Mouse (Mus musculus): ENCODE measurements around the gene Nck2. TPM values are rescaled to one million over a fixed set of nuclear protein-coding genes. Genes with fewer than 3 reads are reported as not detected.
A peak's percentile ranks its signal among the peaks of the same experiment; 100 is the strongest.

Nck2 gene
- polyA plus RNA-seq, 1 experiment: not detected

- TF ChIP-seq CTCF (IDR thresholded peaks at IDR 0.05; ENCODE audit: insufficient read depth, low read depth, low read length) (no peak), POLR2A (IDR thresholded peaks at IDR 0.05; ENCODE audit: insufficient read depth, low read depth, low read length) (no peak)
- H3K4me1 ChIP-seq (ENCODE audit: control insufficient read depth, insufficient read depth, low read length): peaks cover 7% of the 10 kb centered on the region
- H3K4me3 ChIP-seq (ENCODE audit: insufficient read depth, low read depth, low read length): no peak overlapping the region
- H3K27ac ChIP-seq (ENCODE audit: insufficient read depth, low read depth, low read length): no peak overlapping the region
Observed at GRCm38 (mm10) chr1:43489311-43489710, 44.9 kb downstream of the Nck2 start.

DNA sequence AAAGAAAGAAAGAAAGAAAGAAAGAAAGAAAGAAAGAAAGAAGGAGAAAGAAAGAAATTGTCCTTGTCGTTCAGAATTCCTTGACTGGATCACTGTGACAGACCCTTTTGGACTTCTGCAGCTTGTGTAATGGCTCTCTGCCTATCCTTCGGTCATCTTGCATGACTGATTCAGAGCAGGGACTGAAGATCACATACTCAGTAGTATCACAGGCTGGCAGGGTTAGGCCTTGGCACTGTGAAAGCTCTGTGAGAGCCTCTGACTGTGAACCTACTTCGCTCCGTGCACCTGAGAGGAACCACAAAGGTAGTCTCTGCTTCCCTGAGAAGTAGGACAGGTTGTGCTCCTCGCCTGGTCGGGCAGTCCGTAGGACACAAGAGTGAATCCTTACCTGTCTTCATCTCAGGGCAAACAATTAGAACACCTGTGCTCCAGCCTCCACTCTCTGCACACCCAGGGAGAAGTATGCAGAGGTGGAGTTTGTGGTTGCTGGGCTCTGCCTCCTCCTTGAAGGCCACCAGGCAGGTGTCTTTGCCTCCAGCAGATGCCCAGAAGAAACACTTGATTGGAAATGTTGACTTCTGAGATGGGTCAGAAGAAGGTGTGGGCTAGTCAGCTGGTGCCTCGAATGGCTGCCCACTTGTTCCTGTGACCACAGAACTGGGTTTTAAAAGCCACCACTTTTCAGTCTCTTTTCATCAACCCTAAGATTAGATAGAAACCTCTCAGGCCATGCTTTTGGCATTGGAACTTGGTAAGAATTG lies 47.3 kb downstream of the Nck2 start:
- WGBS: 94% methylated on average over 8 of the region's 8 CpGs
- TF ChIP-seq POLR2A (IDR thresholded peaks at IDR 0.05; ENCODE audit: insufficient read depth, low read depth, low read length) (no peak), CTCF (IDR thresholded peaks at IDR 0.05; ENCODE audit: insufficient read depth, low read depth, low read length) (no peak)
- H3K4me3 ChIP-seq (ENCODE audit: insufficient read depth, low read depth, low read length): no peak overlapping the region
- H3K27ac ChIP-seq (ENCODE audit: insufficient read depth, low read depth, low read length): no peak overlapping the region
- H3K4me1 ChIP-seq (ENCODE audit: control insufficient read depth, insufficient read depth, low read length): peaks cover 7% of the 10 kb centered on the region

DNA sequence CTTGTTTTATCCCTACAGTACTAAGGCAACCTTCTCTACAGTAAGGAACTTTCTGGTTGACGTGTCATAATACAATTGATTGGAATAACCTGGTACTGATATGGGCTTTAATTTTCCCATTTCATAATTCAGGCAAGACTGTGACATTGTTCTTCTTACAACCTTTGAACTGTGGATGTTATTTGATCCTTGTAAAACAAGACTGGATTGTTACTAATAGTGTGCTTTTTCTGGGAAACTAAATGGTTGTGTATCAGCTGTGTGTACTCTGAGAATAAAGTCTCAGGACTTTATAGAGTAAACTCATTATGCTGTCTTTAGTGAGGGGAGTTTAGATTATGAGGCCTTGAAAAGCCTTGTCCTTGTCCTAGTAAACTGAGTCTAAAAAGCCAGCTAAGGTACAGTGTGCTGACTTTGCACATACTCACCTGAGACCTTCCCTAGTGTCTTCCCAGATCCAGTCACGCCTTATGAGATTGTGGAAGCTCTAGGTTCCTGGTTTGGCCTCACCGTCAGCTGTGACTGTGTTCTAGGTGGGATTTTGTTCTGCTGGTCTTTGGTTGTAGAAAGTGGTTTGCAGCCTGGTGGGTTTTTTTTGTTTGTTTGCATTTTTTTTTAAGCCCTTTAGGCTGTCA lies 48.5 kb downstream of the Nck2 start:
- TF ChIP-seq CTCF (IDR thresholded peaks at IDR 0.05; ENCODE audit: insufficient read depth, low read depth, low read length): no peak
- TF ChIP-seq POLR2A (IDR thresholded peaks at IDR 0.05; ENCODE audit: insufficient read depth, low read depth, low read length): no peak
- WGBS: 96% methylated on average over 3 of the region's 3 CpGs
- Histone ChIP-seq H3K4me3 (ENCODE audit: insufficient read depth, low read depth, low read length) (no peak overlapping the region), H3K4me1 (ENCODE audit: control insufficient read depth, insufficient read depth, low read length) (peaks cover 12% of the 10 kb centered on the region), H3K27ac (ENCODE audit: insufficient read depth, low read depth, low read length) (no peak overlapping the region)

DNA sequence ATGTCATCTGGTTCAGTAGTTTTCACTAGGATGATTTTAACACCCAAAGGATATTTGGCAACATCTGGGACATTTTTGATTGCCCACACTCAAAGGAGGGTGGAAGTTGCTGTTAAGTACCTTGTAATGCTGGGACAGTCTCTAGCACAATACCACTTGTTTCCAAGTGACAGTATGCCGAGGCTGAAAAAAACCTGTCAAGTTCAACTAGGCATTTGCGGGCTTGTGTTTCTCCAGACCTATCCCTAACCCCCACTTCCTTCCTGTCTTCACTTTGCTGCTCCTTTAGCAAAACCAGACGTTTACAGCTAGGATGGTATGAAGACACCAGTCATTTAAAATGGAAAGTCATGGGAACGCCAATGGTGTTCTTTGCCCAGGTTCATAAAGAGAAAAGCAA lies 51.7 kb downstream of the Nck2 start:
- 76% methylated on average over 4 of the region's 4 CpGs for WGBS
- peaks cover 15% of the 10 kb centered on the region for H3K4me1 ChIP-seq (ENCODE audit: control insufficient read depth, insufficient read depth, low read length)

GRCm38 (mm10) chr1:43496993-43497392 lies 52.6 kb downstream of the Nck2 start:
- WGBS: 96% methylated on average over 3 of the region's 3 CpGs

More for the DNA sequence above, 51.7 kb downstream of the Nck2 start:
- Histone ChIP-seq H3K27ac (ENCODE audit: insufficient read depth, low read depth, low read length) (no peak overlapping the region), H3K4me3 (ENCODE audit: insufficient read depth, low read depth, low read length) (no peak overlapping the region)
- TF ChIP-seq CTCF (IDR thresholded peaks at IDR 0.05; ENCODE audit: insufficient read depth, low read depth, low read length) (no peak), POLR2A (IDR thresholded peaks at IDR 0.05; ENCODE audit: insufficient read depth, low read depth, low read length) (no peak)

DNA sequence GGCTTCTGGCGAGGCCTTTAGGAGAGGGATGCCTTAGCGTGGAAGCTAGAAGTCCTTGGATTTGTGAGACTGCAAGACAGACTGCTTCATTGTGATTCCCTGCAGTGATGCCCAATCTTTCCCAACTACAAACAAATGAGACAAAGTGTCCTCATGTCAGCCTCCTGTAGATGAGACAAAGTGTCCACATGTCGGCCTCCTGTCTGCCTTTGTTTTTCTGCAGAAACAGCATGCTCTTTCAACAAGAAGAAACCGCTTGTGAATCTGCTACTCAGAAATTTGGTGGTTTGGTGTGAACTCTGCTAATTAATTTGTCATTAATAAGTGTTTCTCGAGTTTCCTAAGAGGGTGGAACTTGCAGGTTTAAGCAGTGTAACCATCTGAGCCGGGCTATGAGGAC lies 53.6 kb downstream of the Nck2 start:
- WGBS: 55% methylated on average over 6 of the region's 6 CpGs

More at GRCm38 (mm10) chr1:43496993-43497392, 52.6 kb downstream of the Nck2 start:
- TF ChIP-seq POLR2A (IDR thresholded peaks at IDR 0.05; ENCODE audit: insufficient read depth, low read depth, low read length) (no peak), CTCF (IDR thresholded peaks at IDR 0.05; ENCODE audit: insufficient read depth, low read depth, low read length) (no peak)
- H3K27ac ChIP-seq (ENCODE audit: insufficient read depth, low read depth, low read length): no peak overlapping the region
- peaks cover 11% of the 10 kb centered on the region for H3K4me1 ChIP-seq (ENCODE audit: control insufficient read depth, insufficient read depth, low read length)
- H3K4me3 ChIP-seq (ENCODE audit: insufficient read depth, low read depth, low read length): no peak overlapping the region

GRCm38 (mm10) chr1:43500121-43500520 lies 55.7 kb downstream of the Nck2 start:
- WGBS: 87% methylated on average over 5 of the region's 5 CpGs
- TF ChIP-seq CTCF (IDR thresholded peaks at IDR 0.05; ENCODE audit: insufficient read depth, low read depth, low read length) (no peak), POLR2A (IDR thresholded peaks at IDR 0.05; ENCODE audit: insufficient read depth, low read depth, low read length) (no peak)
- Histone ChIP-seq H3K4me1 (ENCODE audit: control insufficient read depth, insufficient read depth, low read length) (peaks cover 13% of the 10 kb centered on the region), H3K4me3 (ENCODE audit: insufficient read depth, low read depth, low read length) (no peak overlapping the region), H3K27ac (ENCODE audit: insufficient read depth, low read depth, low read length) (no peak overlapping the region)

More for the DNA sequence above, 53.6 kb downstream of the Nck2 start:
- H3K4me3 ChIP-seq (ENCODE audit: insufficient read depth, low read depth, low read length): no peak overlapping the region
- peaks cover 13% of the 10 kb centered on the region for H3K4me1 ChIP-seq (ENCODE audit: control insufficient read depth, insufficient read depth, low read length)
- TF ChIP-seq CTCF (IDR thresholded peaks at IDR 0.05; ENCODE audit: insufficient read depth, low read depth, low read length): no peak
- no peak for TF ChIP-seq POLR2A (IDR thresholded peaks at IDR 0.05; ENCODE audit: insufficient read depth, low read depth, low read length)
- H3K27ac ChIP-seq (ENCODE audit: insufficient read depth, low read depth, low read length): 0 out of 2 replicates have a peak overlapping the region, but pooled peaks have one; percentile 5

DNA sequence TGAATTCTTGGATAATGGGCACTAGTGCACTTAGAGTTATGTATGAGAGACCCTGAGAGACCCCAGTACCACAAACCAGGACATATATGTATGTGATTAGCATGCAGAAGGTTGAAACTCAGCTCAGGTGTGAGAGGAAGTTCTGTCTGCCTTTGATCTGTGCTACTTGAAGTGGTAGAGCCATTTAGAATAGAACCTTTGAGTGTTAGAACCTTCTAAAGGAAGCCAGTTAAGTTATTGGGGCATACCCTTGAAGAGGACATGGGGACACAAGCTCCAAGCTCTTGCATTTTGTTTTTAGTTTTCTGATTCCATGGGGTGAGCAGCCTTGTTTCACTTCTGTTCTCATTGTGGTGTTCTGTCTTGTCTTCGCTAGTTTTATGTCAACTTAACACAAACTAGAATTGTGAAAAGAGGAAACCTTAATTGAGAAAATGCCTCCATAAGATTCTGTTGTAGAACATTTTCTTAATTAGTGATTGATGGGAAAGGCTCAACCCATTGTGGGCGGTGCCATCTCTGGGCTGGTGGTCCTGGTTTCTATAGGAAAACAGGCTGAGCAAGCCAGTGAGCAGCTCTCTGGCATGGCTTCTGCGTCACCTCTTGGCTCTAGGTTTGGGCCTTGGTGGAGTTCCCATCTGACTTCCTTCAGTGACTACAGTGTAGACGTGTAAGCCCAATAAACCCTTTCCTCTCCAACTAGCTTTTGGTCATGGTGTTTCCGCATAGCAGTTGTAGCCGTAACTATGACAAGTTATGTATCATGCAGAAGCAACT lies 57.0 kb downstream of the Nck2 start:
- no peak for TF ChIP-seq POLR2A (IDR thresholded peaks at IDR 0.05; ENCODE audit: insufficient read depth, low read depth, low read length)
- TF ChIP-seq CTCF (IDR thresholded peaks at IDR 0.05; ENCODE audit: insufficient read depth, low read depth, low read length): no peak
- no peak overlapping the region for H3K27ac ChIP-seq (ENCODE audit: insufficient read depth, low read depth, low read length)
- 90% methylated on average over 6 of the region's 6 CpGs for WGBS

More for the DNA sequence above, 57.0 kb downstream of the Nck2 start:
- Histone ChIP-seq H3K4me3 (ENCODE audit: insufficient read depth, low read depth, low read length) (no peak overlapping the region), H3K4me1 (ENCODE audit: control insufficient read depth, insufficient read depth, low read length) (peaks cover 13% of the 10 kb centered on the region)
